Mouse (Mus musculus) olfactory bulb, adult 2 months (tissue): Measurements from ENCODE around the gene Gm49388.

Experiments
- CTCF ChIP-seq: fragments of 200-500 bp; IDR thresholded peaks from 2 replicates; pipeline ENCODE4 v1.5.1; 2012; ENCODE audit warnings: low read depth, mild to moderate bottlenecking, low read length, moderate library complexity; ENCODE audit not compliant: insufficient read depth
- POLR2A ChIP-seq: fragments of 200-500 bp; IDR thresholded peaks from 2 replicates; pipeline ENCODE4 v1.6.1; 2012; ENCODE audit warnings: mild to moderate bottlenecking, low read depth, low read length, moderate library complexity; ENCODE audit not compliant: insufficient read depth

- TF ChIP-seq CTCF (no peak), POLR2A (no peak)
Measured at GRCm38 (mm10) chr7:127772557-127772956, 12.9 kb upstream of the Gm49388 start.
